Mouse (Mus musculus): ENCODE measurements around the gene Rfx5. TPM values are rescaled to one million over a fixed set of nuclear protein-coding genes. Genes with fewer than 3 reads are reported as not detected.
"Not testable (repeated sequence)": the region's sequence is repeated elsewhere in the genome, so short reads cannot be mapped to it uniquely, and the experiment has no call there.

Rfx5 gene
- total and polyA plus RNA-seq, 2 experiments, result 6.4 to 7.1 TPM

GRCm38 (mm10) chr3:94930386-94931266 lies 23.2 kb upstream of the Rfx5 start:
- H3K79me2 ChIP-seq (ENCODE audit: control insufficient read depth, insufficient read depth, low read length); H3K4me1 ChIP-seq (ENCODE audit: control insufficient read depth, insufficient read depth, low read length); H3K27me3 ChIP-seq (ENCODE audit: control insufficient read depth, insufficient read depth, low read length); H3K4me3 ChIP-seq (ENCODE audit: insufficient read depth, low read depth, low read length); H3K9ac ChIP-seq (ENCODE audit: low read depth, low read length); H3K36me3 ChIP-seq (ENCODE audit: control insufficient read depth, insufficient read depth, low read length): not testable (repeated sequence)
- peak; percentile 81 for DNase-seq (ENCODE audit: extremely low read depth, low read depth, low spot score)
- WGBS, result 38% methylated on average over 7 of the region's 7 CpGs
- H3K27ac ChIP-seq (replicated peaks; ENCODE audit: insufficient read depth, low read depth, low read length), result peak overlapping the region; percentile 41

- H3K9ac ChIP-seq (ENCODE audit: low read depth, low read length); H3K4me3 ChIP-seq (ENCODE audit: insufficient read depth, low read depth, low read length); H3K79me2 ChIP-seq (ENCODE audit: control insufficient read depth, insufficient read depth, low read length); DNase-seq (ENCODE audit: extremely low read depth, low read depth, low spot score); H3K27me3 ChIP-seq (ENCODE audit: control insufficient read depth, insufficient read depth, low read length); H3K27ac ChIP-seq (replicated peaks; ENCODE audit: insufficient read depth, low read depth, low read length); H3K36me3 ChIP-seq (ENCODE audit: control insufficient read depth, insufficient read depth, low read length): not testable (repeated sequence)
- WGBS, result 96% methylated on average over 10 of the region's 10 CpGs
- H3K4me1 ChIP-seq (ENCODE audit: control insufficient read depth, insufficient read depth, low read length), result peaks cover 15% of the 10 kb centered on the region
These were observed 22.3 kb upstream of the Rfx5 start for GRCm38 (mm10) chr3:94931427-94932082.

GRCm38 (mm10) chr3:94932279-94932678 lies 21.6 kb upstream of the Rfx5 start:
- not testable (repeated sequence) for H3K27ac ChIP-seq (replicated peaks; ENCODE audit: insufficient read depth, low read depth, low read length); DNase-seq (ENCODE audit: extremely low read depth, low read depth, low spot score)
- WGBS, result 56% methylated on average over 2 of the region's 2 CpGs

GRCm38 (mm10) chr3:94932809-94933564 lies 20.9 kb upstream of the Rfx5 start, which contains the start of gene Selenbp1:
Gene Selenbp1, plus strand, starts transcription at chr3:94933056.
- TF ChIP-seq CTCF (IDR thresholded peaks at IDR 0.05; ENCODE audit: low read depth, low read length), result no peak
- peak; percentile 94 for TF ChIP-seq POLR2A (IDR thresholded peaks at IDR 0.05; ENCODE audit: extremely low read depth, insufficient read depth, low read length)
- DNase-seq (ENCODE audit: extremely low read depth, low read depth, low spot score), result peak; percentile 91
- under 1% methylated on average over 16 of the region's 16 CpGs for WGBS
- Histone ChIP-seq H3K36me3 (ENCODE audit: control insufficient read depth, insufficient read depth, low read length) (peaks cover 2% of the 10 kb centered on the region; the same call in 1 of the 2 replicates), H3K4me3 (ENCODE audit: insufficient read depth, low read depth, low read length) (peak within 1 kb of the TSS; percentile 70), H3K9ac (ENCODE audit: low read depth, low read length) (peak within 1 kb of the TSS; percentile 80), H3K27ac (replicated peaks; ENCODE audit: insufficient read depth, low read depth, low read length) (peak within 1 kb of the TSS; percentile 92), H3K79me2 (ENCODE audit: control insufficient read depth, insufficient read depth, low read length) (no peaks in the 10 kb centered on the region; the same call in 1 of the 2 replicates), H3K4me1 (ENCODE audit: control insufficient read depth, insufficient read depth, low read length) (peaks cover 15% of the 10 kb centered on the region), H3K27me3 (ENCODE audit: control insufficient read depth, insufficient read depth, low read length) (no peaks in the 10 kb centered on the region)

More at GRCm38 (mm10) chr3:94932279-94932678, 21.6 kb upstream of the Rfx5 start:
- H3K36me3 ChIP-seq (ENCODE audit: control insufficient read depth, insufficient read depth, low read length); H3K27me3 ChIP-seq (ENCODE audit: control insufficient read depth, insufficient read depth, low read length); H3K9ac ChIP-seq (ENCODE audit: low read depth, low read length); H3K4me3 ChIP-seq (ENCODE audit: insufficient read depth, low read depth, low read length); H3K79me2 ChIP-seq (ENCODE audit: control insufficient read depth, insufficient read depth, low read length): not testable (repeated sequence)
- peaks cover 15% of the 10 kb centered on the region for H3K4me1 ChIP-seq (ENCODE audit: control insufficient read depth, insufficient read depth, low read length)

- H3K79me2 ChIP-seq (ENCODE audit: control insufficient read depth, insufficient read depth, low read length); DNase-seq (ENCODE audit: extremely low read depth, low read depth, low spot score); H3K27me3 ChIP-seq (ENCODE audit: control insufficient read depth, insufficient read depth, low read length); H3K36me3 ChIP-seq (ENCODE audit: control insufficient read depth, insufficient read depth, low read length): not testable (repeated sequence)
- peak overlapping the region; percentile 64 for H3K9ac ChIP-seq (ENCODE audit: low read depth, low read length)
- peak overlapping the region; percentile 57 for H3K4me3 ChIP-seq (ENCODE audit: insufficient read depth, low read depth, low read length)
- peak overlapping the region; percentile 92 for H3K27ac ChIP-seq (replicated peaks; ENCODE audit: insufficient read depth, low read depth, low read length)
- H3K4me1 ChIP-seq (ENCODE audit: control insufficient read depth, insufficient read depth, low read length), result peaks cover 15% of the 10 kb centered on the region
- WGBS, result no CpG with 5 or more reads among the region's 2 CpGs
These were observed 20.3 kb upstream of the Rfx5 start for GRCm38 (mm10) chr3:94933604-94934003.

GRCm38 (mm10) chr3:94934564-94934963 lies 19.3 kb upstream of the Rfx5 start:
- not testable (repeated sequence) for H3K36me3 ChIP-seq (ENCODE audit: control insufficient read depth, insufficient read depth, low read length); H3K79me2 ChIP-seq (ENCODE audit: control insufficient read depth, insufficient read depth, low read length); DNase-seq (ENCODE audit: extremely low read depth, low read depth, low spot score); H3K27me3 ChIP-seq (ENCODE audit: control insufficient read depth, insufficient read depth, low read length)
- peak overlapping the region; percentile 31 for H3K4me3 ChIP-seq (ENCODE audit: insufficient read depth, low read depth, low read length)
- WGBS, result 66% methylated on average over 3 of the region's 3 CpGs
- H3K9ac ChIP-seq (ENCODE audit: low read depth, low read length), result peak overlapping the region; percentile 54; the same call in 1 of the 2 replicates
- peak overlapping the region; percentile 54 for H3K27ac ChIP-seq (replicated peaks; ENCODE audit: insufficient read depth, low read depth, low read length)
- H3K4me1 ChIP-seq (ENCODE audit: control insufficient read depth, insufficient read depth, low read length), result peaks cover 13% of the 10 kb centered on the region

- not testable (repeated sequence) for H3K79me2 ChIP-seq (ENCODE audit: control insufficient read depth, insufficient read depth, low read length); H3K27me3 ChIP-seq (ENCODE audit: control insufficient read depth, insufficient read depth, low read length)
These were observed 18.5 kb upstream of the Rfx5 start for GRCm38 (mm10) chr3:94935332-94935731.

GRCm38 (mm10) chr3:94936147-94936546 lies 17.7 kb upstream of the Rfx5 start:
- Histone ChIP-seq H3K4me1 (ENCODE audit: control insufficient read depth, insufficient read depth, low read length) (peaks cover 11% of the 10 kb centered on the region), H3K36me3 (ENCODE audit: control insufficient read depth, insufficient read depth, low read length) (peaks cover 10% of the 10 kb centered on the region)
- not testable (repeated sequence) for H3K4me3 ChIP-seq (ENCODE audit: insufficient read depth, low read depth, low read length); H3K27me3 ChIP-seq (ENCODE audit: control insufficient read depth, insufficient read depth, low read length); H3K27ac ChIP-seq (replicated peaks; ENCODE audit: insufficient read depth, low read depth, low read length); DNase-seq (ENCODE audit: extremely low read depth, low read depth, low spot score); H3K79me2 ChIP-seq (ENCODE audit: control insufficient read depth, insufficient read depth, low read length); H3K9ac ChIP-seq (ENCODE audit: low read depth, low read length)
- WGBS, result 67% methylated on average over 5 of the region's 5 CpGs

More at GRCm38 (mm10) chr3:94935332-94935731, 18.5 kb upstream of the Rfx5 start:
- peak; percentile 75 for DNase-seq (ENCODE audit: extremely low read depth, low read depth, low spot score)
- not testable (repeated sequence) for H3K36me3 ChIP-seq (ENCODE audit: control insufficient read depth, insufficient read depth, low read length); H3K9ac ChIP-seq (ENCODE audit: low read depth, low read length); H3K4me3 ChIP-seq (ENCODE audit: insufficient read depth, low read depth, low read length)
- 15% methylated on average over 3 of the region's 3 CpGs for WGBS
- peaks cover 13% of the 10 kb centered on the region for H3K4me1 ChIP-seq (ENCODE audit: control insufficient read depth, insufficient read depth, low read length)
- peak overlapping the region; percentile 15; the same call in 1 of the 2 replicates for H3K27ac ChIP-seq (replicated peaks; ENCODE audit: insufficient read depth, low read depth, low read length)

Measured in liver, adult 2 months (tissue).